Mouse (Mus musculus) intestine, embryonic 14.5 days (tissue): ENCODE measurements around the gene Adamts18. TPM values are rescaled to one million over a fixed set of nuclear protein-coding genes. Genes with fewer than 3 reads are reported as not detected.

Experiments used
- ATAC-seq: fragments of 200-750 bp; cut with Nextera tagmentation; replicated peaks from 2 replicates; pipeline ENCODE4 v1.8.0; 2017; ENCODE audit warnings: low read depth, moderate number of reproducible peaks, moderate TSS enrichment, moderate library complexity; ENCODE audit not compliant: low FRiP score, low TSS enrichment
- DNase-seq: peaks from one replicate; pipeline ENCODE4 v3.0.0-alpha.2; 2018; ENCODE audit warnings: low spot score
- H3K27ac ChIP-seq: fragments of 300-500 bp; sonication (generic); 2 replicates; pipeline ENCODE4 v1.5.1; 2014; ENCODE audit warnings: low read depth, mild to moderate bottlenecking, control low read depth
- H3K27me3 ChIP-seq: fragments of 300-500 bp; sonication (generic); replicated peaks from 2 replicates; pipeline ENCODE4 v1.6.1; 2014; ENCODE audit warnings: low read length, control low read depth; ENCODE audit not compliant: control insufficient read depth, insufficient read depth
- H3K36me3 ChIP-seq: fragments of 300-500 bp; sonication (generic); 2 replicates; pipeline ENCODE4 v1.6.1; 2014; ENCODE audit warnings: low read length, control low read depth; ENCODE audit not compliant: control insufficient read depth, insufficient read depth
- H3K4me1 ChIP-seq: fragments of 300-500 bp; sonication (generic); replicated peaks from 2 replicates; pipeline ENCODE4 v1.6.1; 2014; ENCODE audit warnings: low read length, control low read depth, mixed read lengths; ENCODE audit not compliant: control insufficient read depth, insufficient read depth
- H3K4me2 ChIP-seq: fragments of 300-500 bp; sonication (generic); 2 replicates; pipeline ENCODE4 v1.6.1; 2014; ENCODE audit warnings: low read length
- H3K4me3 ChIP-seq: fragments of 300-500 bp; sonication (generic); 2 replicates; pipeline ENCODE4 v1.5.1; 2014; ENCODE audit warnings: low read depth, low read length, control low read depth, mixed read lengths
- H3K9ac ChIP-seq: fragments of 300-500 bp; sonication (generic); 2 replicates; pipeline ENCODE4 v1.6.1; 2014; ENCODE audit warnings: mild to moderate bottlenecking, low read length
- H3K9me3 ChIP-seq: fragments of 300-500 bp; sonication (generic); 2 replicates; pipeline ENCODE4 v1.6.1; 2016; ENCODE audit warnings: low read length, control low read depth; ENCODE audit not compliant: control insufficient read depth
- WGBS: fragments of 180-500 bp; shearing (Covaris S2); extraction: QIAGEN DNeasy Blood & Tissue Kit; methylation state at CpG from one replicate; pipeline ENCODE4 v1.1.7; 2014; 5-methylcytosine and 5-hydroxymethylcytosine counted together
- polyA plus RNA-seq: library from polyadenylated mRNA; unstranded; fragments of >200 nt; fragmentation: Nextera tagmentation; extraction: Ambion mirVana; gene quantifications from 2 replicates; pipeline ENCODE4 v1.2.1, GENCODE M21; 2014

Adamts18 gene
- polyA plus RNA-seq, 1 experiment from 2014 or later = 0.58 TPM

DNA sequence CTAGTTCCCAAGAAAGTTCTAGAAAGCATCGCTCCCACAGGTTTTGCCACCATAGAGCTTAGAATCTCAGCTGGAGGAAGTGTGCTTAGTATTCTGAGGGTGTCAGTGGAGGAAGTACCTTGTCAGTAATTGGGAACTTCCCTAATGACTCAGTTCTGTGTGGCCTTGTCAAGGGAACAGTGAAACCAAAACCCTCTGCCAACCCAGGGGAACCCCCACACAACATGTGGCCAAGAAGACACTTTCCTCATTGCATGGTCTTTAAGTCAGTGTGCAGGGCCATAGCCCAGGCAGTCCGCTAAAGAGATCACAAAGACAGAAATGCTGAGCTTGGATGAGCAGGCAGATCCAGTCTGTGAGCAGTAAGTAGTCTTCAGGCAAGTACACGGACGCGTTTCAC lies 192.4 kb downstream of the Adamts18 start:
- Histone ChIP-seq H3K36me3 (no peaks in the 10 kb centered on the region), H3K27ac (no peak overlapping the region), H3K9me3 (no peaks in the 10 kb centered on the region), H3K27me3 (no peaks in the 10 kb centered on the region), H3K4me2 (no peak overlapping the region), H3K4me3 (no peak overlapping the region), H3K4me1 (no peaks in the 10 kb centered on the region), H3K9ac (no peak overlapping the region)
- ATAC-seq (no peak), DNase-seq (no peak)
- WGBS = 92% methylated on average over 5 of the region's 5 CpGs

GRCm38 (mm10) chr8:113653151-113653550 lies 195.4 kb downstream of the Adamts18 start:
- Histone ChIP-seq H3K4me2 (no peak overlapping the region), H3K4me3 (no peak overlapping the region), H3K9ac (no peak overlapping the region), H3K4me1 (no peaks in the 10 kb centered on the region), H3K36me3 (no peaks in the 10 kb centered on the region), H3K9me3 (no peaks in the 10 kb centered on the region), H3K27ac (no peak overlapping the region), H3K27me3 (no peaks in the 10 kb centered on the region)
- 44% methylated on average over 4 of the region's 4 CpGs for WGBS
- no peak for DNase-seq
- no peak for ATAC-seq

DNA sequence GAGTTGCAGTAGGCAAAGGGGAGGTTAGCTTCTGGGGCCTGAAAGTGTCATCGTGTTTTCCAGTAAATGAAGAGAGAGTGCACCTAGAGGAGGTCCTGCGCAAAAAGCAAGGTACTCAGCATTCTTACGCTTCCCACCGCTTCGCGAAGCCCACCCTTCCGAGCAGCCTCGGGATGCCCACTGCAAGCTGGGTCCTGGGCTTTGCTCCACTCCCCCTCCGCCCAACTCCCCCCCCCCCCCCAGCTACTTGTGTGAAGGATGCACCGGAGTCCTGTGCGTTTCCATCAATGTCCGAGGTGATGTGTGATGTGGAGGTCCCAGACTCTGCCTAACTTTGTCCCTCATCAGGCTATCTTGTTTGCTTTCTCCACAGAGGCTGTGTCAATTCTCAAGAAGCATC lies 196.1 kb downstream of the Adamts18 start:
- Histone ChIP-seq H3K27me3 (no peaks in the 10 kb centered on the region), H3K27ac (no peak overlapping the region), H3K4me1 (no peaks in the 10 kb centered on the region), H3K4me2 (no peak overlapping the region), H3K9ac (no peak overlapping the region), H3K36me3 (no peaks in the 10 kb centered on the region), H3K9me3 (no peaks in the 10 kb centered on the region), H3K4me3 (no peak overlapping the region)
- 74% methylated on average over 12 of the region's 12 CpGs for WGBS
- DNase-seq (no peak), ATAC-seq (no peak)

Other genes starting within 250 kb of the Adamts18 start
- gene Mon1b, start 213.2 kb downstream of the Adamts18 start, polyA plus RNA-seq = 8.4 and 8.8 TPM in 2 replicates
- gene Syce1l, start 205.5 kb downstream of the Adamts18 start, polyA plus RNA-seq = not detected in 2 replicates